Mouse (Mus musculus): ENCODE results near the gene Gm11639. TPM values are rescaled to one million over a fixed set of nuclear protein-coding genes. Genes with fewer than 3 reads are reported as not detected.
A peak's percentile ranks its signal among the peaks of the same experiment; 100 is the strongest.

The Gm11639 gene
- polyA plus RNA-seq, 1 experiment from 2014 or later: 0.06 TPM

DNA sequence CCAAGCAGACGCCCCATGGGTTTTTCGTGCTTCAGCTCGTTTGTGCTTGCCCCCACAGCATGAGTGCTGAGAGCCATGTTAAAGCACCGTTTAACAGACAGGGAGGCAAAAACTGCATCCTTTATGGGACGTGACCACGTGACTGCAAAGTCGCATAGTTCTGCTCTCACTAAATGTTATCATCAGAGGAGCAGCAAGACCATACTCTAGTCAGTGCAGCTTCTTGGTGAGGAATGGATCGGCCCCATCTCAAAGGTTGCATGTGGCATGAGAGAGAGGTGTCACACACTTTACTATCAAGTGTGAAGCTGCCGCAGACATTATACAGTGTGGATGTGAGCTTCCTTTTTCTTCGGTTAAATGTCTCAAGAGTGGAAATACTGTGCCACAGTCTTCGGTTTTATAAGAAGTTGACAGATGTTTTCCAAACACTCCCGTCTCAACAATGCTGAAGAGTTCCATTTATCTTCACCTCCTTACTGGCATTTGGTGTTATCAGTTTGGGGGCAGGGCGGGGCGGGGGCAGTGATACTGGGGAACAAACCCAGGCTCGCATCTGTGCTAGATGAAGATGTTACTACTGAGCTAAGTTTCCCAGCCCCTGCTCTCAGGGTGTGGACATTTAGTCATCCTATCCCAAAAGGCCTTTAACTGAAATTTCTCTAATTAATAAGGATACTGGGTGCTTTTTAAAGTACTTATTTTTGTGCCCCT is 296.0 kb downstream of the Gm11639 start:
- Histone ChIP-seq H3K27ac (ENCODE audit: low read depth) (no peak overlapping the region), H3K4me1 (ENCODE audit: insufficient read depth) (no peaks in the 10 kb centered on the region)
- peak; percentile 78 for ATAC-seq

DNA sequence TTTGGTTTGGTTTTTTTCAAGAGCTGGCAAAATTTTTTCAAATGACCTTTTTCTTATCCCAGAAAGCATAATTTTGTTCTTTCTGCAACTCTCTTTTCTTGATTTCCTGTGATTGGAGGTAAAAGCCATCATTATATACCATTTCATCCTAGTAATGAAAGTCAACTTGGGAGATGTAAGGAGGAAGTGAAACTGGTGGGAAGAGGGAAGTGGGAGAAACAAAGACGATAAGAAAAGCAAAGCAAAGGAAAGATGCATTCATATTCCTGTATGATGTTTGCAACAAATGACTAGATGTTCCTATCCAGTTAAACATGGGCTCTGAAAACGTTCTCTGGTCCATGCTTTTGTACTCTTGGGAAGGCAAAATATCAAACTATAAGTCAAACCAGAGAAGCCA is 323.7 kb downstream of the Gm11639 start:
- H3K4me3 ChIP-seq (ENCODE audit: low read depth, low read length): no peak overlapping the region
- TF ChIP-seq CTCF (IDR thresholded peaks at IDR 0.05; ENCODE audit: low read depth): no peak
- no peak for TF ChIP-seq EP300 (IDR thresholded peaks at IDR 0.05; ENCODE audit: low read depth)
- H3K36me3 ChIP-seq (replicated peaks; ENCODE audit: insufficient read depth, low read length): no peaks in the 10 kb centered on the region
- no peaks in the 10 kb centered on the region for H3K9me3 ChIP-seq (ENCODE audit: low read length)
- H3K9ac ChIP-seq (replicated peaks): no peak overlapping the region
- WGBS (ENCODE audit: insufficient replicate concordance): 24% methylated on average over 2 of the region's 2 CpGs
- DNase-seq (no peak), ATAC-seq (no peak)
- H3K27me3 ChIP-seq (ENCODE audit: insufficient read depth, low read length): no peaks in the 10 kb centered on the region
- no peaks in the 10 kb centered on the region for H3K4me1 ChIP-seq (ENCODE audit: insufficient read depth)
- H3K4me2 ChIP-seq (ENCODE audit: low read depth, low read length): no peak overlapping the region
- H3K27ac ChIP-seq (ENCODE audit: low read depth): no peak overlapping the region

More for the DNA sequence above, 296.0 kb downstream of the Gm11639 start:
- Histone ChIP-seq H3K4me2 (ENCODE audit: low read depth, low read length) (no peak overlapping the region), H3K4me3 (ENCODE audit: low read depth, low read length) (no peak overlapping the region), H3K9me3 (ENCODE audit: low read length) (no peaks in the 10 kb centered on the region), H3K27me3 (ENCODE audit: insufficient read depth, low read length) (no peaks in the 10 kb centered on the region), H3K9ac (replicated peaks) (no peak overlapping the region), H3K36me3 (replicated peaks; ENCODE audit: insufficient read depth, low read length) (no peaks in the 10 kb centered on the region)
- peak; percentile 18 for DNase-seq
- 55% methylated on average over 15 of the region's 15 CpGs for WGBS (ENCODE audit: insufficient replicate concordance)
- no peak; the same call in 1 of the 2 replicates for TF ChIP-seq EP300 (IDR thresholded peaks at IDR 0.05; ENCODE audit: low read depth)
- TF ChIP-seq CTCF (IDR thresholded peaks at IDR 0.05; ENCODE audit: low read depth): no peak

DNA sequence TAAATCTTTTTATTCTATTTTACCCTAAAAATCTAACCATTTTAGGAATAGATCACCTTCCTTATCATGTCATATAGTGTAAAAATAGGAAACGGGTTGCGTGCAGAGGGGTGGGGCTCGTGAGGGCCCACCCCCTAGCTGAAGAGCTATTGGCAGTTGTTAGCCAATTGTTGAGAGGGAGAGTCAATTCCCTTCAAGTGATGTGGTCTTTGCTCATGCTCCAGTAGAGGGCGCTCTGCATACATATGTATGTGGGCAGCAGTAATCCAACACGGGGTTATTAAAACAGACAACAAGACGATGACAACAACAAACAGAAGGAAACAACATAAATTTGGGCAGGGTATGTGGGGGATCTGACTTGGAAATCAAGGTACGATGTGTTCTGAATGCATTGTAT is 335.6 kb downstream of the Gm11639 start:
- Histone ChIP-seq H3K27me3 (ENCODE audit: insufficient read depth, low read length) (no peaks in the 10 kb centered on the region), H3K4me1 (ENCODE audit: insufficient read depth) (no peaks in the 10 kb centered on the region), H3K36me3 (replicated peaks; ENCODE audit: insufficient read depth, low read length) (no peaks in the 10 kb centered on the region), H3K27ac (ENCODE audit: low read depth) (no peak overlapping the region), H3K4me3 (ENCODE audit: low read depth, low read length) (no peak overlapping the region), H3K4me2 (ENCODE audit: low read depth, low read length) (no peak overlapping the region), H3K9ac (replicated peaks) (no peak overlapping the region), H3K9me3 (ENCODE audit: low read length) (no peaks in the 10 kb centered on the region)
- ATAC-seq (peak; percentile 61), DNase-seq (peak; percentile 47)
- TF ChIP-seq CTCF (IDR thresholded peaks at IDR 0.05; ENCODE audit: low read depth) (peak; percentile 77), EP300 (IDR thresholded peaks at IDR 0.05; ENCODE audit: low read depth) (no peak)
- 55% methylated on average over 7 of the region's 7 CpGs for WGBS (ENCODE audit: insufficient replicate concordance)

DNA sequence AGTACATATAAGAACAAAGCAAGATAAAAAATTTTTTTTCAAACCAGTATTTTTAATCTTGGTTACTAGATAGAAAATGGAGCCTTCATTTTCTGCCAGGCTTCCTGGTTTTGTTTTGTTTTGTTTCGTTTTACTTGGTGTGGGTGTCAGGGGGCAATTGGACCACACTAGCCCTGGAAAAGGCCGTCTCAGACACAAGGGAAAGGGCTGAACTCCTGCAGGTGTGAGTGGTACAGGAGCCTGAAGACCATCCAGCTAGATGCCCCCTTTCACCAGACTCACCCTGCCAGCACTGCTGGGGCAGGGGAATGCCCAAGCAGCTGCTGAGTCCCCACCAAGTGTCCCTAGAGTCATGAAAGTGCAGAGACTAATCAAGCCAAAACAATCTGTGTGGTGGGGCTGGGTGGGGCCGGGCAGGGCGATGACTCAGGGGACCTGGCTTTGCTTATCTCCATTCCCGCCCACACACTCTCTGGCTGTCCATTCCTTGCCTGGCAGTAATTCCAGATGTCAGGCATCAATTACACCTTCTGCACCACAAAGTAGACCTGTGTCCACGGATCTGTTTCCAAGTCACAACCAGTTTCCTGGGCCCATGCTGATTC is 343.3 kb downstream of the Gm11639 start:
- TF ChIP-seq CTCF (IDR thresholded peaks at IDR 0.05; ENCODE audit: low read depth): no peak
- peak; percentile 92 for TF ChIP-seq EP300 (IDR thresholded peaks at IDR 0.05; ENCODE audit: low read depth)
- peak; percentile 78 for DNase-seq
- Histone ChIP-seq H3K9me3 (ENCODE audit: low read length) (no peaks in the 10 kb centered on the region), H3K4me2 (ENCODE audit: low read depth, low read length) (peak overlapping the region; percentile 55), H3K9ac (replicated peaks) (no peak overlapping the region), H3K4me3 (ENCODE audit: low read depth, low read length) (no peak overlapping the region), H3K4me1 (ENCODE audit: insufficient read depth) (peaks cover 9% of the 10 kb centered on the region), H3K27ac (ENCODE audit: low read depth) (no peak overlapping the region), H3K36me3 (replicated peaks; ENCODE audit: insufficient read depth, low read length) (no peaks in the 10 kb centered on the region), H3K27me3 (ENCODE audit: insufficient read depth, low read length) (no peaks in the 10 kb centered on the region)
- ATAC-seq: peak; percentile 99
- WGBS (ENCODE audit: insufficient replicate concordance): 24% methylated on average over 6 of the region's 6 CpGs

DNA sequence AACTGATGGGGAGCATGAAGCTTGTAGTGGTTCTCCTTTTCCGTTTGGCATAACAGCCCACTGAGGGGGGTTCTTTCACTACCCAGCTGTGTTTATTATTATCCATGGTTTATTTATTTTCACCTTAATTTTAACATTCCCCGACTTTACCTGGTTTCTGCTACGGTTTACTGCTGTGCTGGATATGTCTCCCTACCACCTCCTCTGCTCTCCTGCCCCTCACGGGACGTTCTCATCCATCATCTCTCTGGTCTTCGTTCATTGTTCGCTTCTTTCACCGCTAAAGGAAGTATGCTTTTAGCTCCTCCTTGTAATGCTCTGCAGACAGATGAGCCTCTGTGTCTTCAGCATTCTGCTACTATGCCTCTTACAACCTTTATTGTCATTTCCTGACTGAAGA is 344.0 kb downstream of the Gm11639 start:
- ATAC-seq (no peak), DNase-seq (no peak)
- no peak for TF ChIP-seq CTCF (IDR thresholded peaks at IDR 0.05; ENCODE audit: low read depth)
- no peak for TF ChIP-seq EP300 (IDR thresholded peaks at IDR 0.05; ENCODE audit: low read depth)
- H3K27ac ChIP-seq (ENCODE audit: low read depth): no peak overlapping the region; the same call in 1 of the 2 replicates
- H3K9me3 ChIP-seq (ENCODE audit: low read length): no peaks in the 10 kb centered on the region
- peak overlapping the region; percentile 55 for H3K4me2 ChIP-seq (ENCODE audit: low read depth, low read length)
- H3K4me1 ChIP-seq (ENCODE audit: insufficient read depth): peaks cover 9% of the 10 kb centered on the region
- H3K36me3 ChIP-seq (replicated peaks; ENCODE audit: insufficient read depth, low read length): no peaks in the 10 kb centered on the region
- H3K27me3 ChIP-seq (ENCODE audit: insufficient read depth, low read length): no peaks in the 10 kb centered on the region
- H3K9ac ChIP-seq (replicated peaks): no peak overlapping the region
- 70% methylated on average over 8 of the region's 8 CpGs for WGBS (ENCODE audit: insufficient replicate concordance)
- no peak overlapping the region for H3K4me3 ChIP-seq (ENCODE audit: low read depth, low read length)

DNA sequence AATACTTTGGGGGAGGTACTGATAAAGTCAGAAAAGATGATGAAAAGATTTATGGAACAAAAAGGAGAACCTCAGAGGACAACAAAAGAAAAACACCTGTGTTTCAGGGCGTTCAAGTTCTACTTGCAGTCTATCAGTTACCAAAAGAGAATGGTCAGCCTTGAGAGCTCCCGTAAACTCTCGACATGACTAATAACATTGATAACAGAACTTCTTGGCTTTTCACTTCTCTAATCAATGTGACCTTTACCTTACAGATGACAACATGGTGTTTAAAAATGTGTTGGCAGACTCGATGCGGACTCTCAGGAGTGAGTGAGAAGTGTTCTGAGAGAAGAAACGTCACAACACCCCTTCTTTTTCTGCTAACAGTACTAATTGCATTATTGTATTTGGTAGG is 344.7 kb downstream of the Gm11639 start:
- Histone ChIP-seq H3K9me3 (ENCODE audit: low read length) (no peaks in the 10 kb centered on the region), H3K9ac (replicated peaks) (no peak overlapping the region), H3K27ac (ENCODE audit: low read depth) (no peak overlapping the region), H3K4me1 (ENCODE audit: insufficient read depth) (peaks cover 9% of the 10 kb centered on the region), H3K36me3 (replicated peaks; ENCODE audit: insufficient read depth, low read length) (no peaks in the 10 kb centered on the region), H3K4me3 (ENCODE audit: low read depth, low read length) (no peak overlapping the region), H3K4me2 (ENCODE audit: low read depth, low read length) (no peak overlapping the region), H3K27me3 (ENCODE audit: insufficient read depth, low read length) (no peaks in the 10 kb centered on the region)
- TF ChIP-seq CTCF (IDR thresholded peaks at IDR 0.05; ENCODE audit: low read depth) (no peak), EP300 (IDR thresholded peaks at IDR 0.05; ENCODE audit: low read depth) (no peak)
- DNase-seq: no peak
- ATAC-seq: no peak
- WGBS (ENCODE audit: insufficient replicate concordance): 72% methylated on average over 6 of the region's 6 CpGs

Measured in liver, postnatal 0 days (tissue).